Mouse (Mus musculus): ENCODE data around the gene Slc25a29. TPM values are rescaled to one million over a fixed set of nuclear protein-coding genes. Genes with fewer than 3 reads are reported as not detected.

Gene Slc25a29
- polyA plus RNA-seq (2017; shearing (Covaris generic)): 10.9 TPM

GRCm38 (mm10) chr12:108835840-108836409 is at the start of gene Slc25a29, which contains the start of gene Slc25a47:
TSS of gene Slc25a29 (minus strand) at chr12:108835883.
TSS of gene Slc25a47 (plus strand) at chr12:108836046.

GRCm38 (mm10) chr12:108792546-108793452 is 42.9 kb downstream of the Slc25a29 start, which contains the start of gene Yy1:
TSS of gene Yy1 (plus strand) at chr12:108792973.

Other genes with a start within 250 kb of the Slc25a29 start
- gene Degs2, start 133.6 kb downstream of the Slc25a29 start, polyA plus RNA-seq (2017; shearing (Covaris generic)): 5.4 TPM
- 14.4 TPM for gene Yy1, start 42.9 kb downstream of the Slc25a29 start, polyA plus RNA-seq (2017; shearing (Covaris generic))
- 1.4 TPM for gene Slc25a47, start 163 bp upstream of the Slc25a29 start, polyA plus RNA-seq (2017; shearing (Covaris generic))
- 9.4 TPM for gene Wdr25, start 57.7 kb upstream of the Slc25a29 start, polyA plus RNA-seq (2017; shearing (Covaris generic))
- gene Wars, start 58.3 kb upstream of the Slc25a29 start, polyA plus RNA-seq (2017; shearing (Covaris generic)): 83.3 TPM
- 3.0 TPM for gene Begain, start 232.3 kb upstream of the Slc25a29 start, polyA plus RNA-seq (2017; shearing (Covaris generic))

All from CD4-positive, CD25-positive, alpha-beta regulatory T cell (primary cell).